Mouse (Mus musculus) gastrocnemius, adult 2 months (tissue): ENCODE data around the gene Ssna1. TPM values are rescaled to one million over a fixed set of nuclear protein-coding genes. Genes with fewer than 3 reads are reported as not detected.
A peak's percentile ranks its signal among the peaks of the same experiment; 100 is the strongest.

Experiments used
- DNase-seq: peaks from one replicate; pipeline ENCODE4 v3.0.0; 2022
- H3K27ac ChIP-seq: fragments of 200-600 bp; 2 replicates; pipeline ENCODE4 v1.8.1; 2022; ENCODE audit warnings: mild to moderate bottlenecking
- H3K4me3 ChIP-seq: fragments of 200-600 bp; 2 replicates; pipeline ENCODE4 v1.8.1; 2022; ENCODE audit warnings: mild to moderate bottlenecking, moderate library complexity
- CTCF ChIP-seq: fragments of 200-600 bp; IDR thresholded peaks from 2 replicates; pipeline ENCODE4 v1.8.1; 2022; ENCODE audit warnings: antibody characterized with exemption, mild to moderate bottlenecking, moderate library complexity
- intact Hi-C: fragments of 180-260 bp; cut with DNase I; formaldehyde crosslinking; loops from one replicate; pipeline ENCODE4 v1.15.1; 2025
- long read RNA-seq, 2 experiments: library from polyadenylated mRNA; stranded (forward); transcript quantifications; one replicate each; pipeline ENCODE4 v2.0.0; 2021
- total RNA-seq, 2 experiments: library from RNA; stranded (reverse); gene quantifications; 2 replicates each; pipeline ENCODE4 v1.2.3; 2021

Ssna1 gene
- 10 to 100 TPM; 28.0 to 35.5 TPM for total RNA-seq
- long read RNA-seq, experiment 1, transcript Ssna1-204 (2 exons, 1,006 nt): minor isoform, 8 of 23 reads
- long read RNA-seq, experiment 1, transcript Ssna1-201 (3 exons, 862 nt): major isoform, 11 of 23 reads
- long read RNA-seq, experiment 1, partial matches to known transcripts: 0 of 23 reads
- long read RNA-seq, experiment 1, other reads (novel, unspliced or antisense): 2 of 23 reads
- long read RNA-seq, experiment 2, transcript Ssna1-204 (2 exons, 1,006 nt): minor isoform, 8 of 27 reads
- long read RNA-seq, experiment 2, transcript Ssna1-201 (3 exons, 862 nt): major isoform, 16 of 27 reads
- long read RNA-seq, experiment 2, partial matches to known transcripts: 0 of 27 reads
- long read RNA-seq, experiment 2, other reads (novel, unspliced or antisense): 0 of 27 reads

DNA sequence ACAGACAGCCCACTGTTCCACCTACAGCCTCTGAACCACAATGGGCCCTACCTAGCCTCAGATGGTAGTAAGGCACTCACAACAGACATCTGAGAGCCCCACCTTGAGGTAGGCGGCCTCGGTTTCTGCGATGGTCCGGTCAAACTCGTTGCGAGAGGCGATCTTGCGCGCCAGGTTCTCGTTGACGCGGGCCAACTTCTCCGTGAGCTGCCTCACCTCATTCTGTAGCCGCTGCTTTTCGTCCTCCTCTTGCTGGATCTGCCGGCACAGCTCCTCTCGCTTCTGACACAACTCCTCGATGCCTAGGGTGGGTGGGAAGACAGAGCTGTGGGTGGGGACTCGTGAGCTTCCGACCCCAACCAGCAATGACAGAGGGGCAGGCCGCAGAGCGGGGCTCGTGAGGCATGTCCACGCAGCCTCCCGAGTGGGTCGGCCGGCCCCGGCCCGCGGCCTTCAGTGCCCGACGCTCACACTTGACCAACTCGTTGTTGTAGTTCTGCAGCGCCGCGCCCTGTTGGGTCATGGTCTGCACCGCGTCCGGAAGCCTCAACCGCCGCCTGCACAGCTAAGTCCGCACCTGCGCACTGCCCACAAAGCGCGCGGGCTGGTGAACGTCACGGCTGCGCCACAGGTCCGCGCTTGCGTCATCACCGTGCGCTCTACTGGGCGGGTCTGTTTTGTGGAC lies at the start of gene Ssna1, which contains the start of gene Anapc2:
Ssna1 (minus strand) TSS at position 612 of the 685 bp plus-strand sequence.
Anapc2 (plus strand) TSS at position 652 of the 685 bp plus-strand sequence.
- peak; percentile 98 for DNase-seq
- Histone ChIP-seq H3K4me3 (peak within 1 kb of the TSS; percentile 98), H3K27ac (peak within 1 kb of the TSS; percentile 97)
- TF ChIP-seq CTCF: peak; percentile 53
- intact Hi-C loops: loop anchor here (5.0 kb wide), 2 partner anchors 60 to 80 kb away; partner anchors contain the start of gene Man1b1

DNA sequence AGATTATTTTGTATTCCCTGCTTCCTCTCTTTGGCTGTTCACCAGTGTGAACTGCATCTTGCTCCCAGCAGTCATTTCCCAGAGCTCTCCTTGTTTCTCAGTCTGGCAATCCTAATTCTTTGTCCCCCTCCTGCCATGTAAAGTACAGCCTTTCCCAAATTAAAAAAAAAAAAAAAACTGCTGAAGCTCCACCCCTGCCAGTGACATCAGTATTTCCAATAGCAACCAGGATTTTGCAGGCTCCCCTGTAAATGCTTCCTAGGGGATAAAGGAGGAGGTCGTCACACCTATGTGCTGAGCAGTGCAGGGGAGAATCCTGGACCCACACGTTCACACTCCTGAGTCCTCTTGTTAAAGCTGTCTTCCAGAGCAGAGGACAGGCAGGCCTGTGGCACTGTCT lies 47.8 kb upstream of the Ssna1 start:
- intact Hi-C loops: loop anchor here (10.0 kb wide), 1 partner anchor 195 kb away; no protein-coding TSS in a partner anchor
- DNase-seq: no peak
- no peak for TF ChIP-seq CTCF
- no peak overlapping the region for H3K27ac ChIP-seq
- H3K4me3 ChIP-seq: no peak overlapping the region

DNA sequence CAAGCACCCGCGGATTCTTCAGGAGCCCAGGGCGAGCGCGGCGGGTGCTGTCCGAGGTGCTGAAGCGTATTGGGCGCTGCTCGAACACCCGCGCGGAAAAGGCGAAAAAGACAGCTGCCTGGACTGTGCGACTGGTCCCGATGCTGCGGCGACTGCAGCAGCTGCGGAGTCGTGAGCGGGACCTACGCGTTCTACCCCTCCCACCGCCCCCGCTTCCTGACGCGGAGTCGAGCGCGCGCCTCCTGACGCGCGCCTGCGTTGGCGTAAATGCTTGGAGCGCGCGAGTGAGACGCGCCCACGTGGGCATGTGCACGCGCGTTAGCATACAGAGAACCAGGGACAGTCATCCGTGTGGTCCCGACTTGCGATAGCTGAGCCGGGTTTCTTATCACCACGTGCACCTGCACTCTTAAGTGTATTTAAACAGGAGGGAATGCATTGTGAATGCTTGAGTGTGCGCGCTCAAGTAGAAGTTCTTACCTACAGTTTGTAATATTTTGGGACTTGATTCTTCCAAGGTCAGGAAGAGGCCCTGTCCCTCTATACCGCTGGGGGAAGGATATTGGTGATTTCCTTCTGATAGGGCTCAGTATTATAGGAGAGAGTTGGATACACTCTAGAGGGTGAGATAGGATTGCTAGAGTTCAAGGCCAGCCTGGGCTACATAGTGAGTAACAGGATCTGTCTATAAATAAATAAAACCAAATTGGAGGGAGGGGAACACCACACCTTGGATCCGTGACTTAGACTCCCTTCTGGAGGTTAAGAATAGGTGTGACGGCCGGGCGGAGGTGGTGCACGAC lies 46.9 kb upstream of the Ssna1 start, which contains the start of gene Grin1:
Grin1 (minus strand) TSS at position 217 of the 803 bp plus-strand sequence.
- DNase-seq: peak; percentile 69
- intact Hi-C loops: no loop called here
- TF ChIP-seq CTCF: no peak
- peak within 1 kb of the TSS; percentile 39 for H3K4me3 ChIP-seq
- H3K27ac ChIP-seq: no peak within 1 kb of the TSS

DNA sequence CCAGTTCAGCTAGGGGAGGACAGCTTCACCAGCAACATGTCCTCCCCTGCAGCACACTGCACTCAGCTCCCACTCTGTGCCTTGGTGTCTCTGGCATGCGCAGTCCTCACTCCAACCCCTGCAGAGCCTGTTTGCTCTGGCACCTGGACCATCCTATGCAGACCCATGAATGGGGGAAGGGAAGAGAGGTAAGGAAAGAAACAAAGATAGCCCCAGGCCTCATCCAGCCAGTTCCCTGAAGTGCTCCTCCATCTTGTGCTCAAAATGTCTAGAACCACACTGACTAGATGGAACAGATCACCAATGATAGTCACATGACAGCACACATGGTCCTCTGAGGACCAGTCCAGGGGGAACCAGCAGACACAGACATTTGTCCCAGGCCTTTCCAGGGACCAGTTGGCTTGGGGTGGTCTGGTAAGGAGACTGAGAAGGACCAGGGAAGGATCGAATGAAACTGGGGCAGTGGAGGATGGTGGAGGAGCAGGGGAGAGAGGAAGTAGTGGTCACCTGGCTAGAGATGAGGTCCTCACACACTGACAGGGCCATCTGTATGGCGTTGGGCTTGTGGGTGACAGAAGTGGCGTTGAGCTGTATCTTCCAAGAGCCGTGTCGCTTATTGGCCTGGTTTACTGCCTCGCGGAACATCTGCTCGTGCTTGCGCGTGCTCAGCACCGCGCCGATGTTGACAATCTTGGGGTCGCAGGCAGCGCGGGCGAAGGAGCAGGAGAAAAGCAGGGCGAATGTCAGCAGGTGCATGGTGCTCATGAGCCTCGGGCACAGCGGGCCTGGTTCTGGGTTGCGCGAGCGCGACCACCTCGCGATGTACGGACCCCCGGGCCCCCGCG lies 46.1 kb upstream of the Ssna1 start:
- Histone ChIP-seq H3K27ac (no peak overlapping the region), H3K4me3 (peak overlapping the region; percentile 39; the same call in 1 of the 2 replicates)
- TF ChIP-seq CTCF: no peak
- no peak for DNase-seq
- intact Hi-C loops: no loop called here

DNA sequence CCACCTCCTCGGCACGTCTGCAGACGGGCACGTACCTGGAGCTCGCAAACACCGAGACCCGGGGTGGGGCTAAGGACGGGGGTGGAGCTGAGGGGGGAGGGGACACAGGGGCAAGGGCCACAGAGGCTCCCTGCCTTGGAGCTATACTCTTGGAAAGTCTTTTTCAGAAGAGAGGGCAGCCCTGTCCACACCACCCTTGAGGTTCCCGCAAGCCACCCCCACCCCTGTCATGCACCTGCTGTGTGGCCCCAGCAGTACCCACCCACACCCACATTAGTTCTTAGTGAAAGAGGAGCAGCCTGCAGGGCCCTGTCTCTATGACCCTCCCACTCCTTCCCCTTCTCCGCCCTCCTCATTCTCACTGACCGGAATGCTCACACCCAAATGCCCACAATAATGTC lies 39.3 kb upstream of the Ssna1 start:
- Histone ChIP-seq H3K27ac (no peak overlapping the region), H3K4me3 (no peak overlapping the region)
- intact Hi-C loops: no loop called here
- no peak for DNase-seq
- no peak for TF ChIP-seq CTCF

DNA sequence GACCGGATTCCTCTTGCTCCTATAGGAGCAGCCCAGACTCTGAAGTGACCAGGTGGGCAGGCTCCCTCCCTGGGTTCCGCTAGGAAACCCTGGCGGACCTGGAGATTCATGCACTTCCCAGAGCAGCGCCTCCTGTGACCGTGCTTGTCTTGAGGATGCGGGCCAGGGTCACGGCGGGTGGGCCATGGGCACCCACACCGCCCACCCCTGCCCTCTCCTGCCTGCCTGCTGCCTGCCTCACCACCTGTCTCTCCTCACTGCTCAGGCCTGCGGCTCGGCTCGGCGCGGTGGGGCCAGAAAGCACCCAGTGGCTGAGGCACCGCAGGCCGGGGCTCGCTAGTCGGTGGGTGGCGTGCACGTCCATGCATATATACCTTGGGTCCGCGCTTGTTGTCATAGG lies 38.7 kb upstream of the Ssna1 start:
- DNase-seq: no peak
- TF ChIP-seq CTCF: no peak
- H3K27ac ChIP-seq: no peak overlapping the region
- H3K4me3 ChIP-seq: no peak overlapping the region
- intact Hi-C loops: no loop called here

DNA sequence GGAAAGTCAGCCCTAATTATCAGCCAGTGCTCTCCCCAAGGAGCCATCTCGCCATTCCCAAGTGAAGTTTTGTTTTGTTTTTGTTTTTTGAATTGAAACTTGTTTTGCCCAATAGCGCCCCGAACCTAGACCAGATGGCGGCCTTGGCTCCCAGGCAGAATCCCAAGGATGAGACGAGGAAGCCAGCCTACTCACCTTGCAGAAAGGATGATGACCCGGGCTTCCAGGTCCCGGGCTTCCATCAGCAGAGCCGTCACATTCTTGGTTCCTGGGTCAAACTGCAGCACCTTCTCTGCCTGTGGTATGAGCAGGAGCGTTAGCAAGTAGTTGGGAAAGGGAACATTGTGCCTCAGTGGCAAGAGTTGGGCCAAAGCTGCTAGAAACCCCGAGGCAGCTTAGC lies 37.9 kb upstream of the Ssna1 start:
- intact Hi-C loops: no loop called here
- no peak for TF ChIP-seq CTCF
- DNase-seq: no peak
- no peak overlapping the region for H3K27ac ChIP-seq
- no peak overlapping the region for H3K4me3 ChIP-seq

DNA sequence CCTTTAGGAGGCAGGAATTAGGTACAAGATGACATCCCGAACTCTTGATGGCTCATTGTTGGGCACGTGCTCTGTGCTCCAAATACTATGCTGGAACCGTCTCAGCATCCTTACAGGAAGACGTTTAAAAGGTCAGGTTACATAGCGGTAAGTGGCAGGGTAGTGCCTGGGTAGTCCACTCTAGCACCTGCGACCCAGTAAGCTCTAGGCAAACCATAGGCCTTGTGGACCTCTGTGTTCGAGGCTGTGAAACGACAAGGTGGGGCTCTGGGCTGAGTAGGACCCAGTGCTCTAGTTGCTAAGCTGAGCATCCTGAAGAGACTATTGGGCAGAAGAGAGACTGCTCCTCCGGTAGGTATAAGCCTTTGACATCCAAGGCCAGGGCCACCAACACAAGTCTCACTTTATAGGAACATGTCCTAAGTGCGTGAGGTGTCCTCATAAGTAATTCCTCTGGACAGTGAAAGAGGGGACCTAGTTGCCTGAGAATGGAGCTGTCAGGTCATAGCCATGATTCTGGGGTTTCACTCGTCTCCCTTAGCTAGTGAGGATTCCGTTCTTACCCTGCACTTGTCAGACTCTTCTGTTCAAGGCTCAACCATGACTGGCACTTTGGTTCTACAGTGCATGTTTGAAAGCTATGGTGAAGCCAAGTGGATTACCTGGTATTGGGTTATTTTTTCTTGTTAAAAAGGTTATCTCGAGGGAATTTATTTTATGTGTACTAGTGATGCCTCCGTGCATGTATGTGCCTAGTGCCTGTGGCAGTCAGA lies 33.5 kb upstream of the Ssna1 start:
- no peak for TF ChIP-seq CTCF
- intact Hi-C loops: no loop called here
- H3K27ac ChIP-seq: no peak overlapping the region
- no peak for DNase-seq
- H3K4me3 ChIP-seq: peak overlapping the region; percentile 68

DNA sequence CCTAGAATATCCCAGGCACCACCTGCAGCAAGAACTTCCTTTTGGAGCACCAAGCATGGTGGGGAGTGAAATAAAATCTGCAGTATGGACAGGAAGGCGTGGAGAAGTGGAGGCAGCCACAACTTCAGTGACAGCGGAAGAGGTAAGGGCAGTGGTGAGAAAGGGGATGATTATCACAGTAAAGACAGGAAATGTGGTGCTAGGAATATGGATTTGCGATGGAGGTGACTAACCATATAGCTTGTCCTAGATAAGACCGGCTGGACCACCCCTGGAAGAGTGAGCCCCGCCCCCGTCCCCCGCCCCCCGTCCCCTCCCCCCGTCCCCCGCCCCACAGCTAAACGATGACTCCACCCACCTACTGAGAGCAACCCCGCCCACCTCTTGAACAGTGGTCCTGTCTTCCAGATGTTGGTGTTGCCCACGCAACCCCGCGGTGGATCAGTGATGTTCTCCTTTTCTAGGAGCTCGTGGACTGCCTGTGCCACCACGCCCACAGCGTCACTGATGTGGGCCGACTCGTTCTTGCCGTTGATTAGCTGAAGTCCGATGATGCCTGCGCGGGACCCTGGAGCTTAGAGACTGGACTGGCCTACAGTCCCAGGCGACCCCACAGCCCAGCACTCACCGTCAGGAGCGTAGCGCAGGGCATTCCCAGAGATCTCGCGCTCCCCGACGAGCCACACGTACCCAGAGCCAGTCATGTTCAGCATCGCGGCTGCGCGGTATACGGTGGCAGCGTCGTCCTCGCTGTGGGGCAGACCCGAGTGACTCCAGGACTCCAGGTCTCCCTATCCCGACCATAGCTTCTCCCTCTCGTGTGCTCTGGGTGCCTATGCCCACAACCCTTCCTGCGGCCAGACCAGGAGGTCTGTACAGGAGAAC lies 32.7 kb upstream of the Ssna1 start:
- no peak for TF ChIP-seq CTCF
- Histone ChIP-seq H3K27ac (no peak overlapping the region), H3K4me3 (peak overlapping the region; percentile 68)
- no peak for DNase-seq
- intact Hi-C loops: no loop called here
